Mouse (Mus musculus): Measurements from ENCODE around the gene Rab3c.

Gene Rab3c

GRCm38 (mm10) chr13:110094998-110095397 is 185.8 kb downstream of the Rab3c start:
- no peak for DNase-seq (ENCODE audit: low spot score in 2 of 2)

- no peak for DNase-seq (ENCODE audit: low spot score in 2 of 2)
Observed at GRCm38 (mm10) chr13:110093720-110094685, 186.8 kb downstream of the Rab3c start.

- no peak for DNase-seq (ENCODE audit: low spot score in 2 of 2)
Observed at GRCm38 (mm10) chr13:110083961-110084360, 196.8 kb downstream of the Rab3c start.

GRCm38 (mm10) chr13:110081174-110081573 is 199.6 kb downstream of the Rab3c start:
- DNase-seq (ENCODE audit: low spot score in 2 of 2): no peak

- peak in 1 of 2 experiments; percentile 42 for DNase-seq (ENCODE audit: low spot score in 2 of 2)
Observed at GRCm38 (mm10) chr13:110075587-110075986, 205.2 kb downstream of the Rab3c start.

GRCm38 (mm10) chr13:110074180-110074579 is 206.6 kb downstream of the Rab3c start:
- DNase-seq (ENCODE audit: low spot score in 2 of 2): no peak

GRCm38 (mm10) chr13:110067149-110067548 is 213.6 kb downstream of the Rab3c start:
- no peak for DNase-seq (ENCODE audit: low spot score in 2 of 2)

GRCm38 (mm10) chr13:110066674-110067073 is 214.1 kb downstream of the Rab3c start:
- DNase-seq (ENCODE audit: low spot score in 2 of 2): no peak

GRCm38 (mm10) chr13:110062835-110063411 is 217.9 kb downstream of the Rab3c start:
- DNase-seq (ENCODE audit: low spot score in 2 of 2): peak in 1 of 2 experiments; percentile 83

GRCm38 (mm10) chr13:110062288-110062687 is 218.5 kb downstream of the Rab3c start:
- no peak for DNase-seq (ENCODE audit: low spot score in 2 of 2)

- no peak for DNase-seq (ENCODE audit: low spot score in 2 of 2)
Observed at GRCm38 (mm10) chr13:110054538-110054937, 226.3 kb downstream of the Rab3c start.

GRCm38 (mm10) chr13:110048767-110049434 is 231.9 kb downstream of the Rab3c start:
- no peak for DNase-seq (ENCODE audit: low spot score in 2 of 2)

GRCm38 (mm10) chr13:110044418-110044817 is 236.4 kb downstream of the Rab3c start:
- DNase-seq (ENCODE audit: low spot score in 2 of 2): no peak

- DNase-seq (ENCODE audit: low spot score in 2 of 2): peak in 1 of 2 experiments; percentile 29
Observed at GRCm38 (mm10) chr13:110039779-110040498, 240.9 kb downstream of the Rab3c start.

- DNase-seq (ENCODE audit: low spot score in 2 of 2): no peak
Observed at GRCm38 (mm10) chr13:110039170-110039569, 241.6 kb downstream of the Rab3c start.

GRCm38 (mm10) chr13:110038521-110038920 is 242.3 kb downstream of the Rab3c start:
- no peak for DNase-seq (ENCODE audit: low spot score in 2 of 2)

- no peak for DNase-seq (ENCODE audit: low spot score in 2 of 2)
Observed at GRCm38 (mm10) chr13:110034885-110035284, 245.9 kb downstream of the Rab3c start.

- DNase-seq (ENCODE audit: low spot score in 2 of 2): no peak
Observed at GRCm38 (mm10) chr13:110034041-110034440, 246.8 kb downstream of the Rab3c start.

GRCm38 (mm10) chr13:110031886-110032285 is 248.9 kb downstream of the Rab3c start:
- no peak for DNase-seq (ENCODE audit: low spot score in 2 of 2)

- no peak for DNase-seq (ENCODE audit: low spot score in 2 of 2)
Observed at GRCm38 (mm10) chr13:110031061-110031460, 249.7 kb downstream of the Rab3c start.

- DNase-seq (ENCODE audit: low spot score in 2 of 2): no peak
Observed at GRCm38 (mm10) chr13:110024381-110025161, 256.2 kb downstream of the Rab3c start.
